Mouse (Mus musculus) mouse trophoblast stem cell (cell line): Measurements from ENCODE around the gene Gm17606.

Source experiments
- in situ Hi-C, 2 experiments: fragments of 300-500 bp; cut with MseI, MboI; formaldehyde crosslinking; loops; 2 replicates in 1 of 2; 3 replicates in 1 of 2; pipeline ENCODE4 v1.15.1; 2025

Gene Gm17606

DNA sequence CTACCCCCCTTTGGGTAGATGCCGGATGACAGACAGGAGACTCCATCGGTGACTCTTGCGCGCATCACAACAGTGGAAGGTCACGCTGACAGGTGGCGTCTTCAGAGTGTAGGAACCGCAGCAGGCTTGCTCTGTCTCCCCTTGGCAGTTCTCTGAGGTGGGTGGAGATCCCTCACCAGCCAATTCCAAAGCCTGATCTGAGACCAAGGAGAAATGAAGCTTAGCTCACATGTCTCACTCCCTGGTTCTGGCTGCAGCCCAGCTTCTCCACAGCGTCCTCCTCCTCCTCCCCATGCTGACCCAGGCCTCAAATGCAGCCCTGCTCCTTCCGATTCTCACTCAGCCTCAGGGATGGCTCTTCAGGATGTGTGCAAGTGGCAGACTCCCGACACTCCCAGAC, 15.8 kb upstream of the Gm17606 start:
- in situ Hi-C loops, result no loop called here

DNA sequence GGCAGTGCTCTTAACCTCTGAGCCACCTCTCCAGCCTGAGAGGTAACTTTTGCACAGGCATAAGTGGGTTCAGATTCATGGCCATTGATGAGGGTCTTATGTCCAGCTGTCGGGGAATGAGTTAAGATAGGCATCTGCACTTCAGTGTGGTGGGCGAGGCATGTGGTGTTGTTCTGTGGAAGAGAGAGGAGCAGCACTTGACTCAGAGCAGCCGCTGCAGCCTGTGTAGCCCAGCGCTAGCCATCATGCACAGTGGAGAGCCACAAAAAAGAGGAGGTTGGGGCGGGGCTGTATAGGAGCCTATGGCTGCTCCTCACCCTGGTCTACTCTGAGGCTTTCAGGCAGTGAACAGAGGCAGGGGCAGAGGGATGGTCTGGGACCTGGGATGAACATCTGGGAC, 12.6 kb upstream of the Gm17606 start:
- in situ Hi-C loops, result no loop called here

DNA sequence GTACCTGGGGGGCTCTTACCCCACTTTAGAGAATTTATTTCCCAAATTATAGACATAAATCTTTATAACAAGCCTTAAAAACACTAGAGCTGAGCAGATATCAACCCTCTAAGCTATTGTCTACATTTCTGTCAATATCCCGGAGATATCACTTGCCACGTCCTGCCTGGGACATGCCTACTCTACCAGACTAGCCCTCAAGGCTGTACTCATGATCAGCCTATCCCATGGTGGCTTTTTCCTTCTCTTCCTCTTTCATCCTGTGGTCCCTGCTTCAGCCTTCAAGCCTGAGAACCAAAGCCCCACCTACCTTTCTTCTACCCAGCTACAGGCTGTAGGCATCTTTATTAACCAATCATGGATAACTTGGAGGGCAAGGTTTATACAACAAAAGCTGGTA, 11.0 kb upstream of the Gm17606 start:
- in situ Hi-C loops, result no loop called here

DNA sequence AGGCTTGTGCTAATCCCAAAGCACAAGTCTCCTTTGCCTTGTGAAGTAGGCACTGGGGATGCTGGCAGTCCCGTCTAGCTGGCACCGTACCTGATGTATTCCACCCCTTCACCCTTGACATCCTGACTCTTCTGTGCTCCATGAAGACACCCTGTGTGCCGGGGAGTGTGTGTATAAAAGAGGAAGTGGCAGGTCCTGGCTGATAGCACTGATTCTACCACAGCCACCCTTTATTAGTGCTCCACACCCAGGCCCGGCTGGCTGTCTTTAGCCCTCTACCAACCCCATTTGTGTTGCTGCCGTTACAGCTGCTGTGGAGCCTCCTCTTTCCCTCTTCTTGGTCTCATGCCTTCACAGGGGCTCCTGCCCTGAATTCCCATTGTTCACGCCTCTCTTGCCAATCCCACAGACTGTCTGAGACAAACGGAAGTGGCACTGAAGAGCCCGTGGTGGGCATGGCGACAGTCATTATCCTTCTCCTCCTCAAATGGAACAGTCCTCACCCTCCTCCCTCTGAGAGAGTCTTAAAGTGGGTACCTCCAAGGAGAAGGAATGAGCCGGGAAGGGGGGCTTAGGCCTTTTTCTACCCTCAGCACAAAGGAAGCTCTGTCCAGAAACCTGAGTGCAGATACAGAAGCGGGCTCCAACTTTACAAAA, 10.0 kb upstream of the Gm17606 start:
- in situ Hi-C loops, result no loop called here

DNA sequence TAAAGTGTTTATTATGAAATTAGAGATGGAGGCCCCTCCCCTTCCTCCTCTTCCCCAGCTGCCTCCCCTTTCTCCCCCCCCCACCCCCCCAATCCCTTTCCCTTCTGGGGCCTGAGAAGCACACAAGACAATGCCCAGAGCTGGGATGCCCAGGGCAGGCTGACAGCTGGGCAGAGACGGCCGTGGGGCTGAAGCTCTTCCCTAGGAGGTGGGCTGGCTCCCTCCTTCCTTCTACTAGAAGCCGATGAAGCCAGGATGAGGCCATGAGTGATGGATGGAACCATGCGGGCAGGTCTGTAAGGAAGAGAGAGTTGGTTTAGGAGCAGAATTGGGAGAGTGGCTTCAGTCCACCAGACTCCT, 9.5 kb upstream of the Gm17606 start:
- in situ Hi-C loops, result no loop called here

DNA sequence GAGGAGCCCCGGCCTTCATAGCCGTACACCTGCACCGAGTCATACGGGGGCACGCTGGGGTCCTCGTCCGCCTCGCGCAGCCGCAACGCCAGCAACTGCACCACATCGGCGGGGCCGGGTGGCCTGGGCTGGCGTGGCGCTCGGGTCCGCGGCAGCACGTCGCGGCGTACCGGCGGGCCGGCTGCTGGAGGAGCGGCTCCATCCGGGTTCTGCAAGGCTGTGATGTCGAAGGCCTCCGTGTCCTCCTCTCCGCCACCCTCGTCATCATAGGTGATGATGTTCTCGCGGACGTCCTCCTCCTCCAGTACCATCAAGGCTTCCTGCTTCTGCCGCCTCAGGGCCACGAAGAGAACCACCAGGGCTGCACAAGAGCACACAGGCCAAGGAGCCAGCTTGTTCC, 8.5 kb upstream of the Gm17606 start:
- in situ Hi-C loops, result no loop called here

DNA sequence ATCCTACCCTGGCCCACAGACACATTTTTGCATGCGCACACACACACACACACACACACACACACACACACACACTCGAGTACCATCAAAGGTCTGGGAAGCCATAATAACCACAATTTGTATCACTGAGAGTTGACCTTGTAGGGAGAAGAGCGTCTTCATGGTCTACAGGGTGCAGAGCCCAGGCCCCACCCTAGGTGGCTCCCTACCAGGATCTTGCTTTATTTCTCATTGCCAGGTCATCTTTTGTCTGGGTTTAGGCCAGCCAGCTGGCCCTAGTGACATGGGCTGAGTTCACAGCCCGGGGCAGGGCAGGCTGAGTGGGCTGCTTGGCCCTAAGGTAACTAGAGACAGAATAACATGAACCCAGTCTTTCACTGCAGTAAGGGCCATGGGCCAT, 6.6 kb upstream of the Gm17606 start:
- in situ Hi-C loops, result no loop called here

DNA sequence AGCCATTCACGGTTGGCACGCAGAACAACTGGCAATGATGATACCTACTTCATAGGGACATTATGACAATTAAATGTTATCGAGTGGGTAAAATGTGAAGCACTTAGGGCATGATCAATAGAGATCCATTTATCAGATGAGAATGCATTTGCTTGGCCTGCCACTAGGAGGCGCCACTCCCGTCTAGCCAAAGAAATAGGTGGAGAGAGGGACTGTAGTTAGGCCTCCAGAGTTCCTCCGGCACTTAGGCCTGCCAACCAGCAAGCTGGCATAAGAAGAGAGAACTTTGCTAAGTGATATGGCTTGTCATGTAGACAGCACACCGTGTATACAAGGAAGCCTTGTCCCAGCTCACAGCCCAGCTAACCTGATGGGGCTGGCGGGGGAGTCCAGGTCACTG, 3.8 kb upstream of the Gm17606 start:
- in situ Hi-C loops, result no loop called here

DNA sequence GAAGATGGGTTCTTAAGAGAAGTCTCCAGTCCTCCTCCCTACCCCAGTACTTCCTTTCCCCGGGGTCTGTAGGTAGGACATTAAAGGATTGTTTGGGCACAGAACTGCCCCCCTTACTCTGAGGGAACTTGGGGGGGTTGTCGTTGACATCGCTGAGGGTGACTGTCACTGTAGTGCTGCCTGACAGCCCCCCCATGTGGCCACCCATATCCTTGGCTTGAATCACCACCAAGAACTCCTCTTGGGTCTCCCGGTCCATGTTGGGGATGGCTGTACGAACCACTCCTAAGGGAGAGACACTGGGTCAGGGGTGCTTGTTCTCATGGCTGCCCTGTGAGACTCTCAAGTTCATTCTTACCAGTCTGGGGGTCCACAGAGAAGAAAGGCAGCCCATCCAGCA, 2.5 kb upstream of the Gm17606 start:
- in situ Hi-C loops, result no loop called here

DNA sequence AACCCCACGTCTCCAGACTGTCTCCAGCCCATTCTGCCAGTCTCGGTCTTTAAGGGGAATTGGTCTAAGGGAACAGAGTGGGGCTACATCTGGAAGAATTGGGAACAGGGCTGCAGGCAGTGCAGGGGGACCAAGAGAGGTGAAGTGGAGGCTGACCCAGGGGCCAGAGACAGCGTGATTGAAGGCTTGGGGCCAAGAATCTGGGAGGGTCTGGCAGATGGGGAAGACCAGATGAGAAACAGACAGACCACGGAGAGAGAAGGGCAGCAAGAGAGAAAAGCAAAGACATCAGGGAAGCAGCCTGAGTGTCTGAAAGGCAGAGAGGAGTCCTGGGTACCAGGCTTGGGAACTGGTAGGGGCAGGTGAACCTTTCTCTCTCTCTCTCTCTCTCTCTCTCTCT, 631 bp upstream of the Gm17606 start:
- in situ Hi-C loops, result no loop called here

DNA sequence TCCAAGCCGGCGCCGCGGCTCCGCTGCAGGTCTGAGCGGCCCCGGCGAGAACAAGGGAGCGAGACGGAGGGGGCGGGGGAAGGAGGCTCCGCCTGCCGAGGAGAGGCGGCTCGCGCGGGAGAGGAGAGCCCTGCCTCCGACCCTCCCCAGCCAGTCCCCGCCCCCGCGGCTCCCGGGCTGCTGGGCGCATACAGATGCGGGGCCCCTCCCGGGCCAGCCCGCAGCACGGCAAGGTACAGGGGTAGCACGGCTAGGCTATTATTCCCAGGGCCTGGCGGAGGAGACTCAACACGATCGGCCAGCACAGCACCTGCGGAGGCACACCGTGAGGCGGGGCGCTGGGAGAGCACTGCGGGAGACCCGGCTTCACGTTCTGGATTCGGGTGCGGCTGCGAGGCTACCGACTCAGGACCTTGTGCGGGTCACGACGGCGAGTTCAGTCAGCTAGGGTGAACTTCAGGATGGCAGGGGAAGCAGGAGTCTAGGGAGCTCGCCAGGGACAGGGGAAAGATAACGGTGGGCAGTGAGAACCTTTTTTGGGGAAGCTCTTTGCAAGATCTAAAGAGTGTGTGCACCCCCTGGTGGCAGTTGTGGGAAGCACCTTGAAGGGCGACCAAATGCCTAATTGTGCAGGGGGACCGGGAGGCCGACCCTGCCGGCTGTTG, 685 bp downstream of the Gm17606 start, which contains the start of gene Cdh24:
Gene Cdh24, minus strand, starts transcription at position 60 of the 665 bp plus-strand sequence.
- in situ Hi-C loops, result no loop called here

DNA sequence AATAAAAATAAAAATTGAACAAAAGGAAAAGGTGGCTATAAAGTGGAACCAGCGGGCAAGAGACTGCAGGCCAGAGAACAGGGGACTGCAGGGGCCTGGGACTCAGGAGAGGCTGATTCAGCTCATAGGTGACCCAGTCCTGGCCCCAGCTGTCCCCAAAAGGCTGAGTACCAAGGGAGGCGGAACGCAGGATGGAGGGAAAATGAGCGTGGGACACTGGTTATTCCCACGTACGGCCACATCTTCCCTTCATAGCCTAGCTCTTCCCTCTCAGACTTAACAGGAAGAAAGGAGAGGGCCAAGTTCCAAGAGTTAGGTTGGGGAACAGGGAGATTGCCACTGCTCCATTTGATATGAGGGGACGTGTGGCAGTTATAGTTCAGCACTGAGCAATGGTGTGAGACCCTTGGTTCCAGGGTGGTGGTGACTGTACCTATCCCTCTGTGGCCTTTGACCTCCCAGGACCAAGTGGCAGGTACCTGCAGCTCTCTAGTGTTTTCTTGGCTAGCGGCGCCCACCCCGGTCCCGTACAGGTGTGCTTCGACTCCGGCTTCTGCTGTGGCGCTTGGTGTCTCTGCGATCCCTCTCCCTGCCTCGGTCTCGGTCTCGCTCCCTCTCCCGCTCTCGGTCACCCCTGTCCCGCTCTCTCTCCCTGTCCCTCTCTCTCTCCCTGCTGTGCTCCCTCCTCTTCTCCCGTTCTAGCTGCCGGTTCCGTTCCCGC, 1.6 kb downstream of the Gm17606 start:
- in situ Hi-C loops, result no loop called here

DNA sequence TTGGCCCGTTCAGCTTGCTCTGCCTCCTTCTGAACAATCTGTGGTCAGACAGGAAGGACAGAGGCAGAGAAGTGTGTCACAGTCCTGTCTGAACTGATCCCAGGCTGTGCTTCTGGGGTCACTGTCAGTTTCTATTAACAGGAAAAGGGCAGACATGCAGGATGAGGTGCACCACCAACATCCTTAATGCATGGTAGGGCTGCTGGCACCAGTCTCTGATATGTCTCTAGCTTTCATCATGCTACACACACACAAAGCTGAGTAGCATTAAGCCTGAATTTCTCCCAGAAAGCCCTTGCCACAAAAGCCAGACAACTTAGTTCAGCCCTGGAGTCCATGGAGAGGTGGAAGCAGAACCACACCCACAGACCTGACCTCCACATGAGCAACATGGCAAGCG, 2.3 kb downstream of the Gm17606 start:
- in situ Hi-C loops, result no loop called here

DNA sequence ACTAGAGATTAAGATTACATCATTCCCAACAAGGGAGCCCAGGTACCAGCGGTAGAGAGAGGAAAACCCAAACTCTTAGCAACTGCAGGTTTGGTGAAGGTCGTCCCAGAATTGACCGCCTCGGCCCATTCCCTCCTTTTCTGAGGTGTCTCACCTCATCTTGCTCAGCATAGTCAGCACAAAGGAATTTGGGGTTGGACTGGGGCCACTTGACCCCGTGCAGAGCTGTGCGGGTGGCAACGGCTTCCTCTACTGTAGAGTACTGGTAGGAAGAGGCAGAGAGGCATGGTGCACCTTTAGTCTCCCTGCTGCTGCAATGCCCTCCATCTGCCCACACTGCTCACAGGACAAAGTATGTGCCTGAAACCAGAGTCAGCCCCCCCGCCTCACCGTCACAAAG, 3.5 kb downstream of the Gm17606 start:
- in situ Hi-C loops, result no loop called here

DNA sequence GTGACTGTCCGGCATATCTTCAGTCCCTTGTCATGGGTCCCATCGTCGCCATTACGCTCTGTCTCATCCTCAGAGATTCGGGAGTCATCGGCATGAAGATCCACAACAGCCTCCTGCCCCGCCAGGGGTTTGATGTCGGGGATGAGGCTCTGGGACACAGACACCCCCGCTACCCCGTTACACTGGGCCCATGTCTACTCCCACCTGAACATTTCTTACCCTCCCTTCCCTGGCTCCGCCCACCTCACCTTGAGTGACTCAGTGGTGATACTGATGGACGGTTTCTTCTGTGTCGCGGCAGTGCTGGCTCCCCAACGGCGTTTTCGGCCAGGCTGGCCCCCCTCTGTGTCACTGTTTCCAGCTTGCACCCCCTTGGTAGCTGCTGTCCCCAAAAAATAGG, 5.7 kb downstream of the Gm17606 start:
- in situ Hi-C loops, result no loop called here

DNA sequence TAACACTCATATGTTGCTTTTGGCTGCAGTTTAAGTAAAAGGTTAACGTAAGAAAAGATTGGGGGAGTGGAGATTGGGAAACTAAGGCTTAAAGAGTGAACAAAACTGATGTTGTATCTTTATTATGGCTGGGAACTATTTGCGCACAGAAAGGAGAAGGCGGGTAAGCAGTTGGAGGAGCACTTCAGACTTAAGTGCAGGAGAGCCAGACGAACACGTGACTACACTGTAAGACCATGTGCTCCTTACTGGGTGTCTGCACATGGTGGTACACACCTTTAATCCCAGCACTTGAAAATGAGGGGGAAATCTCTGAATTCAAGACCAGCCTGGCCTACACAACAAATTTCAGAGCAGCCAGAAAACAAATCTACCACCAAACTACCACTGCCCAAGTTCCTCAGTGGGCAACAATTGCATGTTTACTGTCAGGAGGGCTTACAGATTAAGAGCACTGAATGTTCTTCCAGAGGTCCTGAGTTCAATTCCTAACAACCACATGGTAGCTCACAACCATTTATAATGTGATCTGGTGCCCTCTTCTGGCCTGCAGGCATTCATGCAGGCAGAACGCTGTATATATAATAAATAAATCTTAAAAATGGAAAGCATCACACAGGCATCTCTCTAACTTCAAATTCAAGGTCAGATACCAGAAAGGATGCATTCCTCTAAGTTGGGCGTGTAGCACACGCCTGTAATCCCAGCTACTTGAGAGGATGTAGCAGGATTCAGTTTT, 6.3 kb downstream of the Gm17606 start:
- in situ Hi-C loops, result no loop called here

DNA sequence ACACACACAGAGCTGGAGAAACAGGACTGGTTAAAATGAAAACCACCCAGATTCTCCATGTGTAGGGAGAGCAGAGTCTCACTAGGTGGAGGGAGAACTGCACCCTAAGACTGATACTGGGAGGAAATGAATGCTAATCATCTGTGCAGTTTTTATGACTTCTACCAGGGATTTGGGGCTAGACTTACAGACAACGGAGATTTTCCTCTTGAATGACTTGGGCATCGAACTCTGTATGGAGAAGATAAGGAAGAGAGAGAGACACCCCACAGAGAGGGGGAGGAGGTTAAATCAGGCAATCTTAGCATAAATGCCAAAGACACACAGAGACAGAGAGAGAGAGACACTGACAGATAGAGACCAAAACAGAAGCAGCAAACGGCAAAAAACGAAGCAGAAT, 7.1 kb downstream of the Gm17606 start:
- in situ Hi-C loops, result no loop called here

DNA sequence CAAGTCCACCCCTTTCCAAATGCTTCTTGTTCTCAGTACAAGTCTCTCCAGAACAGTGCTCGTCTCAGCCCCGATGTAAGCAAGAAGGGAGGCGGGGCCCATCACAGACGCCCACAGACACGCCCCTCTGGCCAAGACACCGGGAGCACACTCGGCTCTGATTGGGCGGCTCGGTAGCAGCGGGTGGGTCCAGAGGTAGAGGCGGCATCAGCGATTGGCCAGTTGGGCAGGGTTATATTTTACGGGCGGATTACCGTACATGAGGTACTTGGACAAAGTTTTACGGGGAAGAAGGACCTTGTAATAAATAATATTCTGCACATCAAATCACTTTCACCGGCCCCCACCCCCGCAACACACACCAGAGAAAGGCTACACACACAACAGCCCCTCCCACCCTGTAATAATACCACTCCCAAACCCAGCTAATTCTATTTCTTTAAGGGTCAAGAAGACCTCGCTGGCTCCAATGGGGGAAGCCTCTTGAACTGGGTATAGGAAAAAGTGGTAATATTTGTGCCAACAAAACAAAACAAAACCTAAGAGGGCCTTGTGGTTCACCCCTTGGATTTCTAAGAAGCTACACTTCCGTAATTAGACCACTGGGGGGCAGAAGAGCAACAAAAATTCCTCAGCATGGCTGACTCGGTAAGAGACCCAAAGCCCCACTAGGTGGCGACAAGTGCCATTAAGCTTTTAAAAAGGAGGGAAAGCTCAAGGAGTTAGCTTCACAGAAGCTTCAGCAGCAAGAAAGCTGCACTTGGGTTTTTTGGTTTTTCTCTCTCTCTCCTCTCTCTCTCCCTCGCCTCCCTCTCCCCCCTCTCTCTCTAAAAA, 10.1 kb downstream of the Gm17606 start:
- in situ Hi-C loops, result no loop called here

DNA sequence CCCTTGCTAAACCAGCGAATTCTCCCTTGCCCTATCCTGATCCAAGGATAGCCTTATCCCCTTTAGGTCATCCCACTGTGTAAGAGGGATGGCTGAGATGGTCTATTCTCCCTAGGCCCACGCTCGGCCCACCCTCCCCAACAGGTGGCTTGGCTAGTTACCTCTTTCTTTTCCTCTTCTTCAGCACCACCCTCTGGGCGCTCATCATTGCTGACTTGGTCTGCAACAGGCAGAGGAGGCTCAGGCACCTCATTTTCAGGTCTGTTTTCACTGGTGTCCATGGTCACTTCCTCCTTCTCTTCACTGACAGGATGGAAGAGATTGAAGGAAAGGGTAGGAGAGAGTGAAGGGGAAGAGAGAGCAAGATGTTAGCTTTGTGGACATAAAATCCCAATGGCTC, 10.8 kb downstream of the Gm17606 start:
- in situ Hi-C loops, result no loop called here

DNA sequence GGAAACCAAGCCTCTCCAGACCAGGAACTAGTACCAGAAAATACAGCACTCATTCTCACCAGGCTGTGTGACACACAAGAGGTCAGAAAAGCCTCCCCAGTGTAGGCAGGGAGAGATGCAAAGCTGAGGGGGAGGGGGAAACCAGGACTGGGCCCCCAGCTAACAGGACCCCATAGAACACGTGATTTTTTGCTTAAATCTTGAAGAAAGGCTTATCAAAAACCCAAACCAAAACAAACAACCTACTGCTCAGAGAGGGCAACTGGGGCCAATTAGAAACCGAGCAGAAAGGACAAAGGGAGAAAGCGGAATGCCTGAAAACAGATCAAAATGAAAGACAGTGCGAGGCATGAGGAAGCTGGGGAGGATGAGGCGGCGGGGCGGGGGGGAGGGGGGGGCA, 12.0 kb downstream of the Gm17606 start:
- in situ Hi-C loops, result no loop called here

DNA sequence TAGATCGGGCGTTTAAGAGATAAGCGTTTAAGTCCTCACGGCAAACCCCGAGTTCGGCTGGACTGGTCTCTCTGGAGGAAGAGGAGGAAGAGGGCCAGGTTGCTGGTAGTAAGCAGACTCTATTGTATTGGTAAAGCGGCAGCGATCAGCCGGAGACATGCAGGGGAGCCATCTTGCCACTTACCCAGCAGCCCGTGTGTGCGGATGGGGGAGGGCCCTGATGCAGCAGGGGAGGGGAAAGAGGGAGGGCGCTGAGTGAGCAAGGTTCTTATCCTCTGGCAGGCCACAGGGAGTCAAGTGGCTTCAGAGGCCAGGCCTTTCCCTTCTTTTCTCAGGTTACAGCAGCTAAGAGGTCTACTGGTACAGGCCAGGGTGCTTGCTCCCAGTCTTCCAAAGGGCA, 12.7 kb downstream of the Gm17606 start:
- in situ Hi-C loops, result no loop called here

DNA sequence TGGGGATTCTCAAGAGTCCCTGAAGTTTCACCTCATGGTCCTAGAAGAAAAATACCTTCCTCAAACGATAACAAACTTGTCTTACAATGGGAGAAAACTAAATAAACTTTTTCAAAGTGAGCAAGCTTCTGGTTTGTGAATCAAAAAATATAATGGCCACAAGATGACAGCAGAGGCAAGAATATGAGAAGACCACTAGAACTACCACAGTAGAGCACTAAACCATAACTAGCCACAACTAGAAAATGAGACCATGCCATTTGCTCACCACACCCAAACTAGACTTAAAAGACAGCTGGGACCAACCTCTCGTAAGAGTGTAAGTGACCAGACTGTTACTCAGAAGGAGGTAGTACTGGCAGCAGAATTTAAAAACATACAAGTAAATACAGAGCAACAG, 19.3 kb downstream of the Gm17606 start:
- in situ Hi-C loops, result no loop called here
